Mouse (Mus musculus): ENCODE measurements at regions not wholly inside any gene's neighbourhood (a gene's known extent, or its start where the extent isn't known, plus 50 kb on each side); places are given as distances from the start of the nearest gene placed in this dataset.

DNA sequence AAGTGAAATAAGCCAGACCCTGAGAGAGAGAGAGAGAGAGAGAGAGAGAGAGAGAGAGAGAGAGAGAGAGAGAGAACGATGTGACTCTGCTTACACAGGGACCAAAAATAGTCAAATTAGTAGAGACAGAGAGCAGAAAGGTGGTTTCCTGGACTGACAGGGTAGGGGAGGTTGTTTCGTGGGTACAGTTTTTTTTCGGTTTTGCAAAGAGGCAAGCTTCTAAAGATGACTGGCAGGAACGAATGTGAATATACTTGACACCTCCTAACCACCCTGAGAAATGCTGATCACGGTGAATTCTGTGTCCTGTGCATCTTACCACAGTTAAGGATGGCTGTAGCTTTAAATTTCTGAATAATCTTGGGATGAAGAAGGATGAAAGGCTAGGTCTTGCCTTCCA is 89.7 kb downstream of the Tomm20 start:
- H3K4me1 ChIP-seq (ENCODE audit: control insufficient read depth, insufficient read depth, low read length), result peaks cover 8% of the 10 kb centered on the region
- 84% methylated on average over 5 of the region's 5 CpGs for WGBS
- H3K27ac ChIP-seq (ENCODE audit: insufficient read depth, low read depth, low read length), result no peak overlapping the region
- TF ChIP-seq POLR2A (IDR thresholded peaks at IDR 0.05; ENCODE audit: insufficient read depth, low read depth, low read length) (no peak), CTCF (IDR thresholded peaks at IDR 0.05; ENCODE audit: insufficient read depth, low read depth, low read length) (no peak)
- H3K4me3 ChIP-seq (ENCODE audit: insufficient read depth, low read depth, low read length), result no peak overlapping the region

DNA sequence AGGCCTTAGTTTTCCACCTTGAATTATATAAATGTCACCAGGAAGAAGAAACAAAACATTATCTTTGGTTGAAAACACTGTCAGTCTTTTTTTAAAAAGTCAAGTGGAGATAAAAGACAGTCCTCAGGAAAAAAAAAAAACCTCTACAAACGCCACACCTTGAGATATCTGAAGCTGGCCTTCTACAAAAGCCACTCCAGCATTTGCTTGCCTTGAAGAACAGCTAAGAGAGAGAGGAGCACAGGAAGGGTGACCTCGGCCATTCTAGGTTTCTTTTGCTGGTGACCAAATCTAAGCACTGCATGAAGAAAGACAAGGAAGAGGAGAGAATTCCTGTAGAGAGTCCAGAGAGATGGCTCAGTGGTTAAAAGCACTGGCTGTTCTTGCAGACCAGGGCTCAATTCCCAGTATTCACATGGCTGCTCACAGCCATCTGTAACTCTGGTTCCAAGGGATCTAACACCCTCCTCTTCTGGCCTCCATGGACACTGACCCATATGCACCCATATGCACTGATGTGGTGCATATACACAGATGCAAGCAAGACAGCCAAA is 90.5 kb downstream of the Tomm20 start:
- 92% methylated on average over 2 of the region's 2 CpGs for WGBS
- Histone ChIP-seq H3K27ac (ENCODE audit: insufficient read depth, low read depth, low read length) (no peak overlapping the region), H3K4me3 (ENCODE audit: insufficient read depth, low read depth, low read length) (no peak overlapping the region), H3K4me1 (ENCODE audit: control insufficient read depth, insufficient read depth, low read length) (peaks cover 8% of the 10 kb centered on the region)
- TF ChIP-seq CTCF (IDR thresholded peaks at IDR 0.05; ENCODE audit: insufficient read depth, low read depth, low read length), result no peak
- TF ChIP-seq POLR2A (IDR thresholded peaks at IDR 0.05; ENCODE audit: insufficient read depth, low read depth, low read length), result no peak

DNA sequence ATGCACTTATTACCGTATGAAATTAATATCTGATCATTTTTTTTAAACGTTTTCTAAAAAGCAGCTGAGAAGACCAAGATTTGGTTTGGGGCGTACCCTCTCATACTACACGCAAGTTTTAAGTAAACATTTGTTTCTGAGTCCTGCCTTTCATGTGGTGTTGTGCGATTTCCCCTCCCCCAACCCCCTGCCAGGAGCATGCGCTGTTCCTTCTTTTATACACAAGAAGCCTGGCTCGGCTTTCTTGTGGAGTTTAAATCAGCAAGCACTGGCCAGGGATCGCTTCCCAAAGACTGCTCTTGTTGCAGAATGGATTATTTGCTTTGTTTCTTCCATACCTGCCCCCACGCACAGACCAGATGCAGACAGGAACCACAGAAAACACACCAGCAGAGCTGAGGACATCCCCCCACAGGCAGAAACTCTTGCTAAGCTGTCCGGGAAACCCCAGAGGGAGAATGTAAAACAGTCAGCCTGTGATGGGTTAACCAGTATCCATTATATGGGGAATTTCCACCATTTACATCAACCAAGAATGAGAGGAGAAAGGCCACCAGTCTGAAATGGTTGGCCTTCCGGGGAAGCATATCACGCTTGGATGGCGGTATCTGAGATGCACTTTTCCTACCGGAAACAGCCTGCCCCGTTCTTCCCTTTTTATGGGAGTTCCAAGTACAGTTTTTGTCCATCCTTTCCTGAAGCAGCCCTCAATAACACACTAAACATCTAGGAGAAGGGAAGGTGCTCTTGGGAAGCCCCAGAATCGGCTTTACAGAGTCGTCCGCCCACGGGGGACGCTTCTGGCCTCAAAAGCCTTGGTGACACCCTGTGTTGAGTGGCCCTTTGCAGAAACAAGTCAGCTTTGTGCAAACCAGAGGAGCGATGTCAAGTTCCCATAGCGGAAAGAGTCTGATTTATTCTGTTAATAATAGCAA is 91.3 kb downstream of the Tomm20 start:
- Histone ChIP-seq H3K4me3 (ENCODE audit: insufficient read depth, low read depth, low read length) (no peak overlapping the region), H3K4me1 (ENCODE audit: control insufficient read depth, insufficient read depth, low read length) (peaks cover 14% of the 10 kb centered on the region), H3K27ac (ENCODE audit: insufficient read depth, low read depth, low read length) (no peak overlapping the region)
- no peak for TF ChIP-seq POLR2A (IDR thresholded peaks at IDR 0.05; ENCODE audit: insufficient read depth, low read depth, low read length)
- TF ChIP-seq CTCF (IDR thresholded peaks at IDR 0.05; ENCODE audit: insufficient read depth, low read depth, low read length), result no peak
- WGBS, result 82% methylated on average over 22 of the region's 22 CpGs

DNA sequence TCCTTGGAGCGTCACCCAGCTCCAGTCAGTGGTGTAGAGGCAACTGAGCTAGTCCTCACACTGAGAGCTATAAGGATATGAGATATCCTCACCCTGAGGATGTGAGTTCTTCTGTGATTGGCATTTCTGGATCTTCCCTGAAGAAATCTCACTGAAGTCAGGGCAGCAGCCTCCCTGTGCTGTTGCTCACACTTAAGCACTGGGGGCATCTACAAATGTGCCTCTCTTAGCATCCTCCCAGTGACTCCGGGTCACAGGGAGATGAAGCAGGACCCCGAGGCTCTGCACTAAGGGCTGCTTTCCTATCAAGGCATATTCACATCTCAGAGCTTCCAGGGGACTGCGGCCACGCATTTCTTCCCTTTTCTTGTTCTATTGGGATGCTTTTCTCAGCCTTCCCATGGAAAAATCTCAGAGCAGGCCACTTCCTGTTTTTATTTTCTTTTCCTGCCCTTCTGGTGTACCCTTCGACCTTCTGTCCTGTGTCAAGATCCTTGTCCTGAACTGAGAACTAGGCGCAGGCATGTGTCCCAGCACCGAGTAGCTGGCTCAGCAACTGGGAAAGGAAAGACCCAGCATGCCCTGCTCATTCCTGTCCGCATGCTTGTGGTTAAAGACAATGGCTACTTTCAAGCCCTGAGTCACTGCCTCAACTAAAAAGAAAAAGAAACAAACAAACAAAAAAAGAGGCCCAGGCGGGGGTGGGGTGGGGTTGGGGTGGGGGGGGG is 92.8 kb downstream of the Tomm20 start:
- Histone ChIP-seq H3K4me1 (ENCODE audit: control insufficient read depth, insufficient read depth, low read length) (peaks cover 13% of the 10 kb centered on the region), H3K4me3 (ENCODE audit: insufficient read depth, low read depth, low read length) (no peak overlapping the region), H3K27ac (ENCODE audit: insufficient read depth, low read depth, low read length) (peak overlapping the region; percentile 42)
- 55% methylated on average over 10 of the region's 10 CpGs for whole genome bisulfite sequencing
- TF ChIP-seq CTCF (IDR thresholded peaks at IDR 0.05; ENCODE audit: insufficient read depth, low read depth, low read length) (no peak), POLR2A (IDR thresholded peaks at IDR 0.05; ENCODE audit: insufficient read depth, low read depth, low read length) (no peak)

DNA sequence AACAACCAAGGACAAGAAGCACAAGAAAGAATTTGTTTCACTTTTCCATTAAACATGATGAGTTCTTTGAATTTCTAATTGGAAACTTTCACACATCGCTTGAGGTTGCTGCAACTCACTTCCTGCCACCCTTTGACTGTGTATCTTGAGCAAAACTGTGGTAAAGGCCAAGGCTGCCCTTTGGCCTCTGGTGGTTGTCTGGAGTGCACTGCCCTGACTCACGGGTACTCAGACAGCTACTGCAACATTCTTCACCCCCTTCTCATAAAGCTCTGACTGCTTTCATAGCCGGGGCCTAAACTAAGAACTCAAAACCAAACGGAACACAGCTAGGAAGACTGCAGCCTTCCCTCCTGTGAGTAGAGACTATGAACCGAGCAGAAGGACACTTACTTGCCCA is 93.5 kb downstream of the Tomm20 start:
- TF ChIP-seq CTCF (IDR thresholded peaks at IDR 0.05; ENCODE audit: insufficient read depth, low read depth, low read length) (no peak), POLR2A (IDR thresholded peaks at IDR 0.05; ENCODE audit: insufficient read depth, low read depth, low read length) (no peak)
- 80% methylated on average over 5 of the region's 5 CpGs for WGBS
- Histone ChIP-seq H3K4me1 (ENCODE audit: control insufficient read depth, insufficient read depth, low read length) (peaks cover 11% of the 10 kb centered on the region), H3K27ac (ENCODE audit: insufficient read depth, low read depth, low read length) (peak overlapping the region; percentile 42), H3K4me3 (ENCODE audit: insufficient read depth, low read depth, low read length) (no peak overlapping the region)

DNA sequence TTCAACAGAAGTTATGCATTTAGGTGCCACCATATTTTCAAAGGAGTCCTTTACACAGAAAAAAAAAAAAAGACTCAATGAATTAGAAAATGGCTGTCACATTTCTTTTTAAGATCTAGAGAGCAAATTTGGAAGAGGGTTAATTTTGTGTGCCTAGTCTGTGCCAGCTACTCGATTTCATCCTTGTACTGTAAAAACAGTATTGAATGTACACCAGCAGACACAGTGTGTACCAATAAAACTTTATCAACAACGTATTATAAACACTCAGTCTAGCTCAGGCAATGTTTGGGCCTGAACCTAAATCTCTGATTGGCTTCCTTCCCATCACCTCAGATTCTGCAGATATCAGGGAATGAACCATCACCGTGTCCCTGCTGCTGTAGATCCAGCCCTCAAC is 93.9 kb downstream of the Tomm20 start:
- H3K4me1 ChIP-seq (ENCODE audit: control insufficient read depth, insufficient read depth, low read length), result peaks cover 11% of the 10 kb centered on the region
- H3K27ac ChIP-seq (ENCODE audit: insufficient read depth, low read depth, low read length), result no peak overlapping the region
- H3K4me3 ChIP-seq (ENCODE audit: insufficient read depth, low read depth, low read length), result no peak overlapping the region
- TF ChIP-seq CTCF (IDR thresholded peaks at IDR 0.05; ENCODE audit: insufficient read depth, low read depth, low read length), result no peak
- TF ChIP-seq POLR2A (IDR thresholded peaks at IDR 0.05; ENCODE audit: insufficient read depth, low read depth, low read length), result no peak
- 88% methylated on average over 3 of the region's 3 CpGs for WGBS

DNA sequence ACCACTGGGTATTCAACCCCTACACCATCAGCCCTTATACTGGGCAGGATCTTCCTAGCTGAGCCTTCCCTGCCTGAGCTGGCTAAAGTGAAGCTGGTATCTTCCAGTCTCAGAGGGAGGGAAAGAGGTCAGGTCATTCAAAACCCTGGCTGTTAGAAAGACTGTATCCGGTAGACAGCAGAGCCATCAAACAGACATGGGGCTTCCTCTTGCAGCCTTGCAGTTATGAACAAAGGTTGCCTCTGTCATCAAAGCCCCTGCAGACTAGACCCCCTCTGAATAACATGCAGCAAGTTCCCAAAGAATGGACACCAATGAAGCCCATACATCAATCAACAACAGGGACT is 95.5 kb downstream of the Tomm20 start:
- TF ChIP-seq POLR2A (IDR thresholded peaks at IDR 0.05; ENCODE audit: insufficient read depth, low read depth, low read length) (no peak), CTCF (IDR thresholded peaks at IDR 0.05; ENCODE audit: insufficient read depth, low read depth, low read length) (no peak)
- Histone ChIP-seq H3K27ac (ENCODE audit: insufficient read depth, low read depth, low read length) (peak overlapping the region; percentile 7; the same call in 1 of the 2 replicates), H3K4me3 (ENCODE audit: insufficient read depth, low read depth, low read length) (no peak overlapping the region), H3K4me1 (ENCODE audit: control insufficient read depth, insufficient read depth, low read length) (peaks cover 11% of the 10 kb centered on the region)
- 65% methylated on average over 1 of the region's 1 CpGs for WGBS

DNA sequence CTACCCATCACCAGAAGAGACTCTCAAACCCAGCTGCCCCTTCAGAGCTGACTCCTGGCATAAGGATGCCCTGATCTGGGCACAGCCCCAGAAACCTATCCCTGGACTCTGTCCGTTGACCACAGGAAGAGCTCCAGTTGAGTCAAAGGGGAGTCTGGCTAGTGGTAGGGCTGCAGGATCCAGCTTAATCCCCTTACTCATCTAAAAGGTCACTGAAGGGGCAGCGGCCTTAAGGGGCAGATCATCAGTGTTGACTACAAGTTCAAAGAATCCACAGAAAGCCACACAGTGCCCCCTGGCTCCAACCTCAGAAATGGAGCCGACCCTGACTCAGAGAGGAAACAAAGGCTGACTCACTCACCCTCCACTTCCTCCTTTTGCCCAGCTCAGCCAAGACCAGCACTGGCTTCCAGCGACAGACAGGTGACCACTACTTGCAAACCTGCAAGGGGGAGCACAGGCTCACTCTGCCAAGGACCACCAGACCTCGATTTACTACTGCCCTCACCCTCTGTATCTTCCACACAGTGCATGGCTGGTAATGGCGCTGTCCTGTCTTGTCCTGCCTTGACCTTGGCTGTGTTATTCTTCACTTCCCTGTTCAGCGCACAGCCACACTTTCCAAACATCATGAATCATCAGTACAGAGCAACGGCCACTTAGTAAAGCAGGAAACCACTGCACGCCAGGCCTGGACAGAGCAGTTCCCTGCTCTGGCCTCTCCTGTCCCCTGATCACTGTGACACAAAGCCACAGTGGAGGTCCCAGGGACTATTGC is 96.0 kb downstream of the Tomm20 start:
- Histone ChIP-seq H3K4me3 (ENCODE audit: insufficient read depth, low read depth, low read length) (no peak overlapping the region), H3K4me1 (ENCODE audit: control insufficient read depth, insufficient read depth, low read length) (peaks cover 11% of the 10 kb centered on the region), H3K27ac (ENCODE audit: insufficient read depth, low read depth, low read length) (peak overlapping the region; percentile 7; the same call in 1 of the 2 replicates)
- 65% methylated on average over 9 of the region's 9 CpGs for WGBS
- TF ChIP-seq CTCF (IDR thresholded peaks at IDR 0.05; ENCODE audit: insufficient read depth, low read depth, low read length) (no peak), POLR2A (IDR thresholded peaks at IDR 0.05; ENCODE audit: insufficient read depth, low read depth, low read length) (no peak)

Measured in olfactory bulb, adult 2 months (tissue).